Mouse (Mus musculus): ENCODE results near the gene Nip7.

- TF ChIP-seq POLR2A (IDR thresholded peaks at IDR 0.05; ENCODE audit: insufficient read depth, low read length) (no peak), CTCF (IDR thresholded peaks at IDR 0.05; ENCODE audit: low read depth, low read length) (no peak), EP300 (IDR thresholded peaks at IDR 0.05; ENCODE audit: insufficient read depth, low read depth, low read length) (no peak)
Measured at GRCm38 (mm10) chr8:107073706-107074105, 17.0 kb downstream of the Nip7 start.
